Mouse (Mus musculus): Measurements from ENCODE around the gene Rrn3.
"Not testable (repeated sequence)": the region's sequence is repeated elsewhere in the genome, so short reads cannot be mapped to it uniquely, and the experiment has no call there.

The Rrn3 gene

DNA sequence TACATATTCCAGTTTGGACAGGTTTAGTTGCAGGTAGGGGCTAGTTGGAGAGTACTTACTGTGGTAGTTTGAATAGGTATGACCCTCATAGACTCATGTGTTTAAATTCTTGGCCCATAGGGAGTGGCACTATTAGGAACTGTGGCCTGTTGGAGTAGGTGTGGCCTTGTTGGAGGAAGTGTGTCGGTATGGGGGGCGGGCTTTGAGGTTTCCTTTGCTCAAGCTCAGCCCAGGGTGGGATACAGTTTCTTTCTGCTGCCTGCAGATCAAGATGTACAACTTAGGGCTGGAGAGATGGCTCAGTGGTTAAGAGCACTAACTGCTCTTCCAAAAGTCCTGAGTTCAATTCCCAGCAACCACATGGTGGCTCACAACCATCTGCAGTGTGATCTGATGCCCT lies 12.9 kb downstream of the Rrn3 start:
- DNase-seq = not testable (repeated sequence)

DNA sequence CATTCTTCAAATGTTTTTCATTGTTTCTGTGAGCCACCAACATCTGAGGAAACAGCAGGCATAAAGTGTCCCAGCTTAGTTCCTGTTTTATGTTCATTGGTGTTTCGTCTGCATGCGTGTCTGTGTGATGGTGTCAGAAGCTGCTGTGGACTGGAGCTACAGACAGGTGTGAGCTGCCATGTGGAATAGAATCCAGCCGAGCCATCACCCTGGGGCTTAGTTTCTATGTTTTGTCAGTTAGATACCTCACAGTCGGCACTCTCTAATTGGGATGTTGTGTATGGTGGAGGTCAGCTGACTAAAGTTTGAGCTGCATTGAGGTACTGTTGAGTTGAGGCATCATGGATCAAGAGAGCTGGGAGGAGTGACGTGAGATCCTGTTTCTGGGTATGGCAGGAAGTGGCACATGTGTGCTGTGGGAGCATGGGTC lies 16.3 kb downstream of the Rrn3 start:
- DNase-seq = no peak

DNA sequence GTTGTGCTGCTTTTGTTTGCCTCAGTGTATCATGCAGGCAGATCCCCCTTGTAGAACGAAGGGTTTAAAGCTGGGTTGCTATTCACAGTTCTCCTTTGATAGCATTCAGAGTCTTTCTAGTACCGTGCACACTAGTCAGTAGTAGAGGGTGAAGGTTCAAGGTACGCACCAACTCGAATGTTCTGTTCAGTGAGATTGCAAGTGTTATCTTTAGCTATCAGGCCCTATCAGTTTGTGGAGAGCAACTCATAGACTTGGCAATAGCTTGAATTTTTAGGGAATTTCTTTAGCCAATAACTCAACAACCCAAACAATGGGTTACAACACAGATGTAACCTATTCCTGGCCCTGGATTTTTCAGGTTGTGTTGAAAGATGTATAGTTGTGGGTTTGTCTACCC lies 20.7 kb downstream of the Rrn3 start:
- DNase-seq = no peak

DNA sequence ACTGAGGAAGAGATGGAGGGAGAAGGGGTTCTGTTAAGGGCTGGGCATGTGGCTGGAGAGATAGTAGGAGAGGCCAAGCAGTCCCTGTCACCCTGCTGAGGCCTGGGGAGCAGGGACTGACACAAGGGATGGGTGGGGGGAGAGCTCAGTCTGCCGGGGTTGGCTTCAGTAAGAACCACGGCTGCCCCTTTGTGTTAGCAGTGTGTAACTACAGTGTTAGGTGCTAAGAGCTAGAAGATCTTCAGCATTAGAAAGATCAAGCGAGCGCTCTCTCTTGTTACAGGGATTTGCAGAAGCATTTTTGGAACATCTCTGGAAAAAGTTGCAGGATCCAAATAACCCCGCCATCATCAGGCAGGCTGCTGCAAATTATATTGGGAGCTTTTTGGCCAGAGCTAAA lies 24.2 kb downstream of the Rrn3 start:
- DNase-seq = no peak

DNA sequence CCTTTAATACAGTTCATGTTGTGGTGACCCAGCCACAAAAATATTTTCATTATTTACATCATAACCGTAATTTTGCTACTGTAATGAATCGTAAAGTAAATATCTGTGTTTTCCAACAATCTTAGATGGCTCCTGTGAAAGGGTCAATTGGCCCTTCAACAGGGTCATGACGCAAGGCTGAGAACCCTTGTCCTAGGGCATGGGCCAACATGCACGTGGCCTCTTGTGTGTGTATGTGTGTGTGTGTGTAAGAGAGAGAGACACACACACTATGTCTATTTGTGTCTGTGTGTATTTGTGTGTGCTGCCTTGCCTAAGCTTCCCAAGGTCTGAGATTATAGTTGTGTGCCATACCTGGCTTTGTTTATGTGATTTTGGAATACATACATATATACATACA lies 27.1 kb downstream of the Rrn3 start:
- DNase-seq = no peak

DNA sequence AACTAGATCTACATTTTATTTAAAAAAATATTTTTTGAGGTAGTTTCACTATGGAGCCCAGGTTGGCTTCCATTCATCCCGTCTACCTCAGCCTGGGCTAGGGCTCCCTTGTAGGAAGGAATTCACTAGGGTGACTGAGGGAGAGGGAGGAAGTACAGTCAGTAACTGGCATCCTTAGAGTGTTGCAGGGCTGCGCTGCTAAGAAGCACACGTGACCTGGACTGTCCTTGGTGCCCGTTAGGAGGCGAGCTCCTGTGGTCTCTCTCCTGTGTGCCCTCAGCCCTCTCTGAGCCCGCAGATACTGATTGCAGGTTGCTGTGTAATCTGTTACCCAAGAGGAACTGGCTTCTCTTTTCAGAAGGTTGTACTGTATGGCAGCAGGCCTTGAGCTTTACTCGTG lies 27.9 kb downstream of the Rrn3 start:
- DNase-seq = no peak

DNA sequence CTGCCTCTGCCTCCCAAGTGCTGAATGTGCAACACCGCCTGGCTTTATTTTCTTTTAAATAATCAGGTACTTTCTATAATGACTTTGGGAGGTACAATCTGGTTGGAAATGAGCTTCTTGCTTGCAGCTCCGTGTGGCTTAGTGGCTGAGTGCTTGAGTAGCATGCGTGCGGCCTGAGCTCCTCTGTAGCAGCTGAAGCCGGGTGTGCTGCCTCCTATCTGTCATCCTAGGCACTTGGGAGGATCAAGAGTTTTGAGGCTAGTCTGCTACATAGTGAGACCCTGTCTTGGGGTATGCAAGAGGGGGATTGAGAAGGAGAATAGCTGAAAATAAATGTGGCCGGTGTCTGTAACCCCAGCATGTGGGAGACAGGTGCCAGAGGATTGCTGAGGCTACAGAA lies 31.6 kb downstream of the Rrn3 start:
- no peak for DNase-seq

DNA sequence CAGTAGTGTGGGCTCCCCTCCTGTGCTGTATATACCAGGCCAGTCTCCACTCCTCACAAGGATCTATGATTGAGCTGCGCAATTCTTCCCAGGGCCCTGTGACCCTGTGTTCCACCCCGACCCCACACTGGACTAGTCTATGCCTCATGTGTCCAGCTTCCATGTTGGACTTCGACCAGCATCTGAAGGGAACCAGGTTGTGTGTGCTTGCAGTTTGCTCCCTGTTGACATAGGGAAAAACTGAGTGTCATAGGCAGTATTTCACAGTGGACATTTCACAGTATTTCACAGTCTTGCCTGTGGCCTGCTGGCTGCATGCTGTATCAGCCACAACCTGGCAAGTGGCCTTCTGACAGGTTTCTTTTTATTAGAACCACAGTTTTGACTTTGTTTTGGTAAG lies 32.7 kb downstream of the Rrn3 start:
- DNase-seq = no peak

DNA sequence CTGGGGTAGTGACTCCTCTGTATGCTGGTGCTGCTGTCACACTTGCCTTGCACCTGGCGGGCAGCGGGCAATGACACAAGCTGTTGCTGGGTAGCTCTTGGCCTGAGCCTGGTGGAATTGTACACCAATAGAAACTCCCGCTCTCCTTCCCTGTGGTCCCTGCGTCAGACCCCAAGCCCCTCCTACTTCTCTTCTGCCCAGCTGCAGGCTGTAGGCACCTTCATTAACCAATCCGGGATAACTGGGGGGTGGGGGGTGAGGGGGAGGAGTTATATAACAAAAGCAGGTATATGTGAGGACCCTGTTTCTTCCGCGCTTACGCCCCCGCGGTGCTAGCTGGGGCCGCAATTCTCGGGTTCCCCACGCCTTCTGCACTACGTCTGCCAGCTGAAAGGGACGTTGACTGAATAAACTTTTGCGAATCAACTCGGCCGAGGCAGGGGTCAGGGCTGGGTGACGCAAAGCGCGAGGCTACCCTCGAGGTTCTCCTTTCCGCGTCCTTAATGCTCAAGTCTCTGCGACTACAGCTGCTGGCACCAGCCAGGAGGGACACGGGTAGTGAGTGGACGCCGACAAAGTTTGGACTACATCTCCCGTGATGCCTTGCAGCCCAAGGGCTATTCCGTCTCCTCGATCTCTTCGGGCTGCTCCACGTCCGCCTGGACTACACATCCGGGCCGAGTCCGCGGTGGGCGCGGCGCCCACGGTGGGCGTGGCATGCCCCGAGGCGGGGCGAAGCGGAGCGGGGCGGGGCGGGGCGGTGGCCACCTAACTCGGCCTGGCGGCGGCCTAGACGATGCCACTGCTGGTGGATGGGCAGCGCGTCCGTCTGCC lies 38.3 kb downstream of the Rrn3 start, which contains the start of gene Ntan1:
Gene Ntan1 (plus strand): TSS at position 286 of the 834 bp plus-strand sequence.
- peak; percentile 96 for DNase-seq

DNA sequence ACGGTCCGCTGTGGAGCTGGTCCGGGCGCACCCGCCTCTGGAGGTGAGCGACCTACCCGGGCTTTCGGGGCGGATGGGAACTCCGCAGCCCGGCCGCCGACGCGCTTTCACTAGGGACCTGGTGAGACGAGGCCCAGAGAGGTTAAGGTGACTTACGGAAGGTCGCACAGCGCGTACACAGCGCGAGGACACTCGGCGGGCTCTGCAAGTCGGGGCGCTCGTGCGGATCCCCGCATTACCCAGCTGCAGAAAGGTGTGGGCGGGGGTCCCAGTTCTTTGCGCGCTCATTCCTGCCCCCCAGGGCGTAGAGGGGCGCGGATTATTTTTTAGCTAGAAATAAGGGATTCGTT lies 38.9 kb downstream of the Rrn3 start:
- DNase-seq = no peak

DNA sequence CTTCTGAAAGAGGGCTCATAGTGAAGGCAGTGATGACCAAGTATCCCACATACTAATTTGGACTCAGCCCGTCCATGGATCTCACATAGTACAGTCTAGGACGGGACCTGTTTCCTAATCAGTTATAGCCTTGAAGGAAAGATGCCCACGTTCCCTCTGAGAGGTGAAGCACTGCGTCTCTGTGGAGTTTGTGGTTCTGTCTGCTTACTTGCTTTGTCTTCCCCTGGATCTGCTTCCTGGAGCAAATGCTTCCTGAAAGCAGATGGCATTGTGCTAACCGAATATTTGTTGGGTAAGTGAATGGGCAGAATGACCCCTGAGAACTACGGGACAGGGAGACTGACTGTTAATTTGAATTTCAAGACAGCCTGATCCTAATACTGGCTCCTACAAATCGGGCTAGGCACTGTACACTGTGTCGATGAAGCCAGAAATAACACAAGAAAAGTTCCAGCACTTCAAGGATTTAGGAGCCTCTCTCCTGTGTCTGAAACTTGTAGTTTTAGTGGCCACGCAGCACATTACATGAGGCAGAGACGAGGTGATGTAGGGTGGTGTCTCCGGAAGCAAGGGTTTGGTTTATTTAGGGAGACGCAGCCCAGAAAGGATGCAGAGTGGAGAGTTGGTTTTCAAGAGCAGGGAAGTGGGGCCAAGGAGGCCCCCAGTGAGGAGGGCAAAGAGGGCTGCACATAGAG lies 39.4 kb downstream of the Rrn3 start:
- no peak for DNase-seq

DNA sequence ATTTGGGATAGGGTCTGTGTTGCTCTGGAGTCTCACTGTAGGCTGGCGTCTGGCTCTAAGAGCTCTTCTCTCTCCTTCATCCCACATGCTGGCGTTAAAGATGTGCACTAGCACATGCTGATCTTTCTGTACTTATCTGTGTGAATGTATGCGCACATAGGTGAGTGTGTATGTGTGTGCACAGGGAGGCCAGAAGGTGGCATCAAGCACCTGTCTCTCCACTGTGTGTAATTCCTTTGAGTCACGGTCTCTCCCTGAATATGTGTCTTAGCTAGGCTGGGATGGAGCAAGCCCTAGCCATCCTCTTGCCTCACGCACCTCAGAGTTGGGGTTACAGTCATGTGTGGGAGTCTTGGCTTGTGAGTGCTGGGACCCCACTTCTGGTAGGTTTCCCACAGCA lies 40.3 kb downstream of the Rrn3 start:
- DNase-seq = no peak

DNA sequence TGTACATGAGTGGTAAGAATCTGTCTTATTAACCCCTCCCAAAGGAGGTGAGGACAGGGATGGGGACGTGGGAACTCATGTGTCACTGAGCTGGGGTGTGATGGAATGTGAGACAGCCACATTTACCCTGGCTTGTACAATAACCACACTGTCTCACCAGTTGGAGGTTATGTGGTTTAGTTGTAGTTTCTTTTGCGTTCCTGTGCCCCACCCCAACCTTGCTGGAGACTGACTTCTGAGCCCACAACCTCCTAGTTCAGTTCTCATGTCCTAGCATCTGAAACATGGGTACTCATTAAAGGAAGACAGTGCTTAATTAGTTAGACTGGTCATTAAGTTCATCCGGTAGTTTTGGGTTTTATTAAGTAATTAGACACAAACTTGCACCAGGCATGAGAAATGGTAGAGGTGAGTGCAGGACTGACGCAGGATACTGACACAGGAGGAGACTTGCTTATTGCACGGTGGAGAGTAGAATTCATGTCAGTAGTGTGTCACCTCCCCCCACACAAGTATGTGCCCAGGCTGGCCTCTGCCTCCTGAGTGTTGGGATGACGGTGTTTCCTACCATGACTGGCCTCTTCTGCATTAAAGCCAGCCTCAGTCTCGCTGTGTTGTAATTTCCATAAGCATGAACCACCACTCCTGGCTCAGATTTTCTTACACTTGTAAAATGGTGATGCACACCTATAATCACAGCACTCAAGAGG lies 45.4 kb downstream of the Rrn3 start:
- no peak for DNase-seq

DNA sequence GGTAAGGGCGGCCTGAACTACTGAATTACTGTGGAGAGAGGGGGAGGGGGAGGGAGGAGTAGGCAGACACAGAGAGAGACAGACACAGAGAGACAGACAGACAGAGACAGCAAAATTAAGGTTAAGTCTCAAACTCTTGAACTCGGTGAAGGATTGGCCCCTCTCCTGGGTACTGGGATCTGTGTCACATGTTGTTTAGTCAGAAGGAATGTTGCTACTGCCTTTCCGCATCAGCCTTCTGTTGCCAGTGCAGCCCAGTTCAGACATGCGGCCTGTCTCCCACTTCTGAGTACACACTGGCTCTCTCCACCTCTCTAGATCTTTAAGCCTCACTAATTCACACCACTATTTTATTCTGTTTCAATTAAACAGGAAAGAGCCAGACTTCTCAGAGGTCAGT lies 46.0 kb downstream of the Rrn3 start:
- DNase-seq = no peak

DNA sequence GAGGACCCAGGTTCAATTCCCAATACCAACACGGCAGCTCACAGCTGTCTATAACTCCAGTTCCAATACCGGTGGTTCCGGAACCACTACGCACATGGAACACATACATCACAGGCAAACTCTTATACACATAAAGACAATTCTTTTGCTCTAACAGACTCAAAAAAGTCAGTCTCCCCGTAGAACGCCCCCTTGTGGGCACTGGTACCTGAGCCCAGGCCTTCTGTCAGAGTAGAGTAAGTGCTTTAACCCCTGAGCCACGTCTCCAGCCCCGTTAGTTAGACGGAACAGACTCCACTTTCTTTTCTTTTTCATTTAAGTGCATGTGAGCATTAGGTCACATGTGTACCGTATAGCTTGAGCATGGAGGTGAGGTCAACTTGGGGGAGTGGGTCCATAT lies 49.9 kb downstream of the Rrn3 start:
- DNase-seq = no peak

DNA sequence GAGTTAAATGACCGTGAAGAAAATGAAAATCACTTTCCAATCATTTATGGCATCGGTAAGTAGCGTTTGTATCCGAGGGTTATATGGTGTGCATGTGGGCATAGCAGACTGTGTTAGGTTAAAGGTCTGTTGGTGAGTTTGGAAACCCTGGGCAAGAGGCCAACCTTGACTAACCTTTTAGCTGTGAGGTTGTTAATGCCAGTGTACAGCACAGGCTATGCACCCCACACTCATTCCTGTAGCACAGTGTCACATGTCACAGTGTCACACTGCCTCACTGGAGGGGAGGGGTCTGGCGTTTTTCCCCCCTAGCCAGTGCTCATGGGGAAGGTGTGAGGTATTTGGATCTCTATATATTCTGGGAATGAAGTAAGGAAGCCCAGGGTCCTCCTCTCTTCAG lies 51.1 kb downstream of the Rrn3 start:
- DNase-seq = no peak

DNA sequence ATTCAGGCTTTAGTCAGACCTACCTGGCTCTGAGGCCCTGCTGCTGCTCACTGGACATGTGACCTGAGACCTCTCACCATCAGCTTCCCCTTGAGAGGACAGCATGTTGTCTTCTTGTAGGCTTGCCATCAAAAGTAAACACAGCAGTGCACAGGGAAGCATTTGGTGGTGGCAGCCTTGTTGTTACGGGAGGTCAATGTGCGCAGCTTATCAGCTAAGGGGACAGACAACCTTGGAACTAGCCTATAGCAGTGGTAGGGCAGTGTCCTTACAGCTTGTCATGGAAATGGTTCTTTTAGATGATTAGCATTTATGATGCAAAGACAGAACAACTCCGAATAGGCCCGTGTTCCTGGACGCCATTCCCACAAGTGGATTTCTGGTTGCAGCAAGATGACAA lies 53.9 kb downstream of the Rrn3 start:
- no peak for DNase-seq

DNA sequence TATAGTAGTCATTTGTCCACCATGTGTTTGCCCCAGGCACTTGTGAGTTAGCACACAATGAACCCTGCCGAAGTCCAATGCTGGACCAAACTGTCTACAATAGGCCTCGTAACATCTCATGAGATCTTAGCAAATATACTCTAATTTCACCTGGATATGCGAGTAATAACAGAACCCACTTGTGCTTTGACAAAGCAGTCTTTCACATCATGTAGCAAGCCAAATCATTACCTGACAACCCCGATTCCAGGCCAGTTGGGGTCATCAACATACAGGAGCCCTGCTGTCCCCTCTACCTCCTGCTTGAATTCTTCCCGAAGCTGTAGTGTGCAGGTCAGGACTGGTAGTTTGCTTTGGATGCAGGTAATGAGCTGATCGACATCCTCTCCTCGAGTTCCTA lies 59.5 kb downstream of the Rrn3 start:
- DNase-seq = no peak

DNA sequence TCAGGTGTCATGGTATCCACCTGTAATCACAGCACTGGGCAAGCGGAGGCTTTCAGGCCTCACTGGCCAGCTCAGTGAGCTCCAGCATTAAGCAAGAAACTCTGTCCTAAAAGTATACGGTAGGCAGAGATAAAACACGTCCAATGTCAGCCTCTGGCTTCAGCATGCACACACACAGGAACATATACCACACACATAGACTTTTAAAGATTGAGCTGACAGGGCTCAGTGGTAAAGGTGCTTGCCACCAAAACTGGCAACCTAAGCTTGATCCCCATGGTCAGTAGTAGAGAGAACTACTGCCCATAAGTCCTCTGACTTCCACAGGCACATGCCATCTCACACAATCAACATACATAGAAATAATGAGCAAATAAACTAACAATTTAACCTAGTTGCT lies 60.4 kb downstream of the Rrn3 start:
- DNase-seq = no peak

DNA sequence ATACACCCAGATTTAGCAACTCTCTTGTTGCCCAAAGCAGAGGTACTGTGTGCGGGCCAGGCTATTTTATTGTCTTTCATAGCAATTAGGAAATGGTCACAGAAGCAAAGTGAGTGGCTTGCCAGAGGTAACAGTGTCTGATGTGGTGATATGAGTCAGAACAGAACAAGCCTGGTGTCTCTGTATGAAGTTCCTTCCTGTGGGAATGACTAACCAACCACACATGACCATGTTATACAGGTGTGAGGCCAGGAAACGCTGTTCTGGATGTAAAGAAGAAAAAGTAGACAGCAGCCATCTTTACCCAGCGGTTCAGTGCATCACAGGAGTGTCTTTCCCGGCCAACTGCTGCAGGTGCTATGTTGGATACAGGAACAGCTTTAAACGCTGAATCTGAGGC lies 64.5 kb downstream of the Rrn3 start:
- no peak for DNase-seq

DNA sequence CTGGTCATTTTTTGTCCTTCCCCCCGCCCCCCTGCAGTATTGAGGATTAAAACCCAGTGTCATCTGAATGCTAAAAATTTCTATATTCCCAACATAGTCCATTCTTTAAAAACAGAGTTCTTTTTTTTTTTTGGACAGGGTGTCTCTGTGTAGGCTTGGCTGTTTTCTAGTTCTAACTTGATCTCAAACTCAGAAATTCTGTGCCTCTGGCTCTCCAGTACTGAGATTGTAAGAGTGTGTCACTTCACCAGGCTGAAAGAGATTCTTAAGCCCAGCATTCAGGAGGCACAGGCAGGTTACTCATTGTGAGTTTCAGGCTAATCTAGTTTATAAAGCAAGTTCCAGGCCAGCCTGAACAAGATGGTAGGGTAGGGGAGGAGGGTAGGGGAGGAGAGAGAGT lies 66.2 kb downstream of the Rrn3 start:
- no peak for DNase-seq

DNA sequence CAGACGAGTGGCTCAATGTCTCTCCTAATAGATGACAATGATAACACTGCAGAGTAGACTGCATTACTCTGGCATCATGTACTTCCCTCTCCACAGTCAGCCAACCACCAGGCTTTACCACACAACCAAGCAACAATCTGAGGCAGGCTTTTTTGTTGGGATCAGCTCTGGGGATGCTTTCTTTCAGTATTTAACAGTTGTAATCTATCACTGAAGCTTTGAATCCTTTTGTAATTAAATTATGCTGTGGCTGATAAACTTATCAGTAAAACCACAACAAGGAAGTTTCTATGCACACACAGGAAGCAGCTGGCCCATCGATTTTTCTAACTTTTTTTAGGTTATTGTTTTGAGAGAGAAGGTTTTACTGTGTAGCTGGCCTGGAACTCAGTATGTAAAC lies 67.8 kb downstream of the Rrn3 start:
- no peak for DNase-seq

DNA sequence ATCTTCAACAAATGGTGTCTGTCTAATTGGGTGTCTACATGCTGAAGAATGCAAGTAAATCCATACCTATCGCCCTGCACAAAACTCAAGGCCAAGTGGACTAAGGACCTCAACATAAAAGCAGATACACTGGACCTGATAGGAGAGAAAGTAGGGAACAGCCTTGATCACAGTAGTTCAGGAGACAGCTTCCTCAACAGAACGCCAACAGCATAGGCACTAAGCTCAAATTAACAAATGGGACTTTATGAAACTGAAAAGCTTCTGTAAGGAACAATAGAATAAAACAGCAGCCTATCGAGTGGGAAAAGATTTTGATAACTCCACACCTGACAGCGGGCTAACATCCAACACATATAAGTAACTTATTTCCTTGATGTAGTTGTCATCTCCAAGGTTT lies 70.9 kb downstream of the Rrn3 start:
- no peak for DNase-seq

DNA sequence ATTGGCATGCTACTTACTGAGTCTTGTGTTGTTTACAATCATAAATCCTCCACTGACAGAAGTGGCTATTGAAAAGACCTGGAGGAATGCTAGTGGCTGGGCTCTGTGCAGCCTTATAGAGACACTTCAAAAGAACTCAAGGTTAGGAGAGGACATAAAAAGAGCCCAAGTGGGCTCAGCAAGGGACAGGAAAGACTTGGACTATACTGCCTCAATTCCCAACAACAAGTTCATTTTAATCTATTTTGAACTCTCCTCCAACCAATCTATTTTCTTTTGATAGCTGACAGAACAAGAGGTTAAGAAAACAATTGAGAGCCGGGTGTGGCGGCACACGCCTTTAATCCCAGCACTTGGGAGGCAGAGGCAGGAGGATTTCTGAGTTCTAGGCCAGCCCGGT lies 73.4 kb downstream of the Rrn3 start:
- DNase-seq = no peak
